Mouse (Mus musculus) midbrain, postnatal 0 days (tissue): ENCODE measurements at regions not wholly inside any gene's neighbourhood (a gene's known extent, or its start where the extent isn't known, plus 50 kb on each side); places are given as distances from the start of the nearest gene placed in this dataset.

Experiments
- ATAC-seq: fragments of 200-750 bp; cut with Nextera tagmentation; 2 replicates; pipeline ENCODE4 v1.8.0; 2017; ENCODE audit warnings: moderate number of reproducible peaks, mild to moderate bottlenecking, moderate TSS enrichment, moderate library complexity; ENCODE audit not compliant: low FRiP score
- DNase-seq: peaks from one replicate; pipeline ENCODE4 v3.0.0-alpha.2; 2015; ENCODE audit warnings: low spot score
- H3K27ac ChIP-seq: fragments of 300-500 bp; sonication (generic); 2 replicates; pipeline ENCODE4 v1.5.1; 2014; ENCODE audit warnings: low read depth, mild to moderate bottlenecking, low read length, mixed read lengths
- H3K27me3 ChIP-seq: fragments of 300-500 bp; sonication (generic); 2 replicates; pipeline ENCODE4 v1.6.1; 2014; ENCODE audit warnings: low read length, control low read depth, mixed read lengths; ENCODE audit not compliant: insufficient read depth
- H3K36me3 ChIP-seq: fragments of 300-500 bp; sonication (generic); 2 replicates; pipeline ENCODE4 v1.6.1; 2014; ENCODE audit warnings: low read length, control low read depth, mixed read lengths; ENCODE audit not compliant: insufficient read depth
- H3K4me1 ChIP-seq: fragments of 300-500 bp; sonication (generic); 2 replicates; pipeline ENCODE4 v1.6.1; 2014; ENCODE audit warnings: mild to moderate bottlenecking, control low read depth, antibody characterized with exemption, low read length, mixed read lengths; ENCODE audit not compliant: insufficient read depth
- H3K4me2 ChIP-seq: fragments of 300-500 bp; sonication (generic); 2 replicates; pipeline ENCODE4 v1.6.1; 2014; ENCODE audit warnings: low read depth, mild to moderate bottlenecking, low read length, mixed read lengths; ENCODE audit not compliant: poor library complexity, severe bottlenecking
- H3K4me3 ChIP-seq: fragments of 300-500 bp; sonication (generic); 2 replicates; pipeline ENCODE4 v1.5.1; 2014; ENCODE audit warnings: low read depth, mild to moderate bottlenecking, low read length, moderate library complexity
- H3K9ac ChIP-seq: fragments of 300-500 bp; sonication (generic); replicated peaks from 2 replicates; pipeline ENCODE4 v1.6.1; 2014; ENCODE audit warnings: mild to moderate bottlenecking, low read length, moderate library complexity, mixed read lengths; ENCODE audit not compliant: poor library complexity, severe bottlenecking
- H3K9me3 ChIP-seq: fragments of 300-500 bp; sonication (generic); 2 replicates; pipeline ENCODE4 v1.6.1; 2016; ENCODE audit warnings: low read length, control low read depth
- CTCF ChIP-seq: IDR thresholded peaks from 2 replicates; pipeline ENCODE4 v1.5.1; 2016; ENCODE audit warnings: antibody characterized with exemption, mild to moderate bottlenecking
- WGBS: fragments of 180-500 bp; shearing (Covaris S2); extraction: QIAGEN DNeasy Blood & Tissue Kit; methylation state at CpG from one replicate; pipeline ENCODE4 v1.1.7; 2014; 5-methylcytosine and 5-hydroxymethylcytosine counted together

- Histone ChIP-seq H3K4me2 (no peak overlapping the region), H3K27ac (no peak overlapping the region), H3K4me3 (no peak overlapping the region), H3K36me3 (no peaks in the 10 kb centered on the region), H3K9me3 (no peaks in the 10 kb centered on the region), H3K9ac (no peak overlapping the region), H3K4me1 (no peaks in the 10 kb centered on the region), H3K27me3 (no peaks in the 10 kb centered on the region)
- 0 out of 2 replicates have a peak, but pooled peaks have one; percentile 24 for TF ChIP-seq CTCF
- DNase-seq (peak; percentile 82), ATAC-seq (peak; percentile 44; the same call in 1 of the 2 replicates)
- WGBS, result 74% methylated on average over 12 of the region's 12 CpGs
Measured at GRCm38 (mm10) chr13:39350668-39351067, 390.0 kb upstream of the Slc35b3 start.

GRCm38 (mm10) chr13:39347761-39348160 is 387.1 kb upstream of the Slc35b3 start:
- Histone ChIP-seq H3K4me3 (no peak overlapping the region), H3K27me3 (no peaks in the 10 kb centered on the region), H3K4me2 (no peak overlapping the region), H3K9me3 (no peaks in the 10 kb centered on the region), H3K27ac (no peak overlapping the region), H3K36me3 (no peaks in the 10 kb centered on the region), H3K9ac (no peak overlapping the region), H3K4me1 (no peaks in the 10 kb centered on the region)
- DNase-seq (no peak), ATAC-seq (no peak)
- 79% methylated on average over 6 of the region's 6 CpGs for WGBS
- TF ChIP-seq CTCF, result no peak

DNA sequence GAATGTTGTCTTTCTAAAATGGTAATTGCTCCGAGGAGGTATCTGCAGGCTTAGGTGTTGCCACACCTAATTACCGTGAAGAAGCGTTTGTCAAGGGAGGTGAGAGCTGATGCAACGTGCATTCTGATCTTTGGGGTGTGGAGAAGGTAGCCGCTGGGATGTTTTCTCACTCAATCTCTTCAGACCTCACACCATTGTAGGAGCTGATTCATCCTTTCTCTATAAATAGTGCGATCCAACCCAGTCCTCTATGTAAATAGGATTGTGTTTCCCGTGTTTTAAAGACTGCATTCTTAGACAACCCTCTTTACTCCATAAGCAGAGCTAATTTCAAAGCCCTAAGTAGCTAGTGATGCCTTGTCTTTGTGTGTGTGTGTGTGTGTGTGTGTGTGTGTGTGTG is 374.2 kb upstream of the Slc35b3 start:
- no peaks in the 10 kb centered on the region for H3K36me3 ChIP-seq
- H3K9me3 ChIP-seq, result no peaks in the 10 kb centered on the region
- ATAC-seq (no peak), DNase-seq (no peak)
- no peak overlapping the region for H3K4me3 ChIP-seq
- WGBS, result 65% methylated on average over 7 of the region's 7 CpGs
- H3K4me2 ChIP-seq, result no peak overlapping the region
- no peak for TF ChIP-seq CTCF
- no peak overlapping the region for H3K9ac ChIP-seq
- no peak overlapping the region for H3K27ac ChIP-seq
- H3K27me3 ChIP-seq, result no peaks in the 10 kb centered on the region
- no peaks in the 10 kb centered on the region for H3K4me1 ChIP-seq

GRCm38 (mm10) chr13:39329794-39330193 is 369.1 kb upstream of the Slc35b3 start:
- DNase-seq, result peak; percentile 8
- Histone ChIP-seq H3K36me3 (no peaks in the 10 kb centered on the region), H3K9me3 (no peaks in the 10 kb centered on the region), H3K4me1 (no peaks in the 10 kb centered on the region), H3K27me3 (no peaks in the 10 kb centered on the region), H3K27ac (no peak overlapping the region), H3K9ac (no peak overlapping the region), H3K4me3 (no peak overlapping the region), H3K4me2 (no peak overlapping the region)
- WGBS, result 87% methylated on average over 3 of the region's 3 CpGs
- no peak for TF ChIP-seq CTCF
- no peak for ATAC-seq

- Histone ChIP-seq H3K36me3 (no peaks in the 10 kb centered on the region), H3K27me3 (no peaks in the 10 kb centered on the region), H3K27ac (no peak overlapping the region), H3K4me1 (no peaks in the 10 kb centered on the region), H3K4me3 (no peak overlapping the region), H3K9ac (no peak overlapping the region), H3K4me2 (no peak overlapping the region), H3K9me3 (no peaks in the 10 kb centered on the region)
- ATAC-seq (no peak), DNase-seq (no peak)
- WGBS, result 86% methylated on average over 8 of the region's 8 CpGs
- no peak for TF ChIP-seq CTCF
Measured at GRCm38 (mm10) chr13:39326176-39326575, 365.5 kb upstream of the Slc35b3 start.

DNA sequence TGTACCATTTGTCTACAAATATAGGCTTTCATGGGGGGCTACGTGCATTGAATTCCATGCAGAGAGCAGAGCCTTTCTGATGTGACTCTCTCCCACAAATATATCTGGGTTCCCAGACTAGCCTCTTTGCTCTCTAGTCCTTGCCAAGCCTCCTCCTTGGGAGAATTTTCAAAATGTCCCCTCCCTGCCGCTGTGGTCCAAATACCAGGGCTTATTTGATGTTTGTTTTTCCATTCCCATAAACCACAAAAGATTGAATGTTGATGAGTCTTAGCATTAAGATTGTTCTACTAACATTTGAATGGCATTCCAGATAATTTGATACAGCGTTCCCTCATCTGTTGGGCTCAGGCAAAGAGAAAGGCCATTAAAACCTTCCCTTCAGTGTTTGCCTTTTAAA is 360.4 kb upstream of the Slc35b3 start:
- H3K4me1 ChIP-seq, result no peaks in the 10 kb centered on the region
- no peak overlapping the region for H3K4me2 ChIP-seq
- no peak for TF ChIP-seq CTCF
- no peak overlapping the region for H3K4me3 ChIP-seq
- no peaks in the 10 kb centered on the region for H3K27me3 ChIP-seq
- ATAC-seq, result no peak
- no peaks in the 10 kb centered on the region for H3K36me3 ChIP-seq
- no peak overlapping the region for H3K27ac ChIP-seq
- no peak overlapping the region for H3K9ac ChIP-seq
- H3K9me3 ChIP-seq, result no peaks in the 10 kb centered on the region
- DNase-seq, result no peak
- 89% methylated on average over 3 of the region's 3 CpGs for WGBS
